Mouse (Mus musculus) urinary bladder, adult 2 months (tissue): ENCODE measurements around the gene Thsd4. TPM values are rescaled to one million over a fixed set of nuclear protein-coding genes. Genes with fewer than 3 reads are reported as not detected.
"Not testable (repeated sequence)": the region's sequence is repeated elsewhere in the genome, so short reads cannot be mapped to it uniquely, and the experiment has no call there.

Experiments used
- DNase-seq: peaks from one replicate; pipeline ENCODE4 v3.0.0; 2022; ENCODE audit warnings: low spot score
- polyA plus RNA-seq: library from polyadenylated mRNA; depleted of rRNA; stranded (reverse); fragments of >200 nt; gene quantifications from 2 replicates; pipeline ENCODE4 v1.2.3, GENCODE M21; 2012

Thsd4 gene
- polyA plus RNA-seq, 1 experiment, result 19.5 TPM

- no peak for DNase-seq
Measured at GRCm38 (mm10) chr9:60307469-60307868, 214.4 kb downstream of the Thsd4 start.

- DNase-seq, result no peak
Measured at GRCm38 (mm10) chr9:60306241-60306640, 215.6 kb downstream of the Thsd4 start.

- no peak for DNase-seq
Measured at GRCm38 (mm10) chr9:60305204-60305840, 216.5 kb downstream of the Thsd4 start.

GRCm38 (mm10) chr9:60296276-60296675, 225.6 kb downstream of the Thsd4 start:
- no peak for DNase-seq

GRCm38 (mm10) chr9:60295199-60295598, 226.6 kb downstream of the Thsd4 start:
- DNase-seq, result no peak

GRCm38 (mm10) chr9:60293129-60293528, 228.7 kb downstream of the Thsd4 start:
- no peak for DNase-seq

- no peak for DNase-seq
Measured at GRCm38 (mm10) chr9:60290780-60291179, 231.1 kb downstream of the Thsd4 start.

GRCm38 (mm10) chr9:60288789-60289188, 233.1 kb downstream of the Thsd4 start:
- DNase-seq, result no peak

- DNase-seq, result no peak
Measured at GRCm38 (mm10) chr9:60286390-60286789, 235.5 kb downstream of the Thsd4 start.

GRCm38 (mm10) chr9:60285047-60285462, 236.8 kb downstream of the Thsd4 start:
- no peak for DNase-seq

- no peak for DNase-seq
Measured at GRCm38 (mm10) chr9:60284318-60284717, 237.5 kb downstream of the Thsd4 start.

- no peak for DNase-seq
Measured at GRCm38 (mm10) chr9:60283546-60283945, 238.3 kb downstream of the Thsd4 start.

GRCm38 (mm10) chr9:60281281-60281680, 240.6 kb downstream of the Thsd4 start:
- DNase-seq, result no peak

GRCm38 (mm10) chr9:60280786-60281185, 241.1 kb downstream of the Thsd4 start:
- no peak for DNase-seq

- DNase-seq, result no peak
Measured at GRCm38 (mm10) chr9:60279556-60279955, 242.3 kb downstream of the Thsd4 start.

GRCm38 (mm10) chr9:60276351-60276750, 245.5 kb downstream of the Thsd4 start:
- no peak for DNase-seq

GRCm38 (mm10) chr9:60275410-60276159, 246.3 kb downstream of the Thsd4 start:
- DNase-seq, result no peak

- no peak for DNase-seq
Measured at GRCm38 (mm10) chr9:60274503-60274902, 247.3 kb downstream of the Thsd4 start.

- DNase-seq, result not testable (repeated sequence)
Measured at GRCm38 (mm10) chr9:60272345-60272744, 249.5 kb downstream of the Thsd4 start.

GRCm38 (mm10) chr9:60271940-60272339, 249.9 kb downstream of the Thsd4 start:
- no peak for DNase-seq

GRCm38 (mm10) chr9:60269807-60270206, 252.0 kb downstream of the Thsd4 start:
- DNase-seq, result no peak

GRCm38 (mm10) chr9:60267273-60267626, 254.6 kb downstream of the Thsd4 start:
- no peak for DNase-seq

GRCm38 (mm10) chr9:60266583-60267272, 255.1 kb downstream of the Thsd4 start:
- no peak for DNase-seq
